Mouse (Mus musculus) T-cell, adult 2 months (primary cell): Measurements from ENCODE around the gene Gm20696.

ENCODE experiments used
- DNase-seq: peaks from one replicate; pipeline ENCODE4 v3.0.0; 2022; ENCODE audit warnings: low spot score

Gm20696 gene

GRCm38 (mm10) chr6:99260941-99261736 is 405.5 kb downstream of the Gm20696 start:
- DNase-seq: peak; percentile 81

- DNase-seq: peak; percentile 31
Measured at GRCm38 (mm10) chr6:99258346-99258745, 408.3 kb downstream of the Gm20696 start.

- DNase-seq: peak; percentile 71
Measured at GRCm38 (mm10) chr6:99257676-99258075, 408.9 kb downstream of the Gm20696 start.

- DNase-seq: no peak
Measured at GRCm38 (mm10) chr6:99253331-99253730, 413.3 kb downstream of the Gm20696 start.

GRCm38 (mm10) chr6:99252816-99253215 is 413.8 kb downstream of the Gm20696 start:
- DNase-seq: no peak

- peak; percentile 48 for DNase-seq
Measured at GRCm38 (mm10) chr6:99251924-99252323, 414.7 kb downstream of the Gm20696 start.

- DNase-seq: no peak
Measured at GRCm38 (mm10) chr6:99251222-99251621, 415.4 kb downstream of the Gm20696 start.

- no peak for DNase-seq
Measured at GRCm38 (mm10) chr6:99249496-99250030, 417.0 kb downstream of the Gm20696 start.

- DNase-seq: no peak
Measured at GRCm38 (mm10) chr6:99248396-99248795, 418.2 kb downstream of the Gm20696 start.

GRCm38 (mm10) chr6:99241625-99242395 is 424.8 kb downstream of the Gm20696 start:
- DNase-seq: peak; percentile 62

- no peak for DNase-seq
Measured at GRCm38 (mm10) chr6:99240764-99241163, 425.8 kb downstream of the Gm20696 start.

GRCm38 (mm10) chr6:99235588-99235987 is 431.0 kb downstream of the Gm20696 start:
- no peak for DNase-seq

- no peak for DNase-seq
Measured at GRCm38 (mm10) chr6:99233411-99233810, 433.2 kb downstream of the Gm20696 start.

GRCm38 (mm10) chr6:99228336-99228870 is 438.2 kb downstream of the Gm20696 start:
- no peak for DNase-seq

- DNase-seq: no peak
Measured at GRCm38 (mm10) chr6:99221147-99221546, 445.4 kb downstream of the Gm20696 start.

GRCm38 (mm10) chr6:99220472-99220871 is 446.1 kb downstream of the Gm20696 start:
- DNase-seq: peak; percentile 25

GRCm38 (mm10) chr6:99217846-99218245 is 448.8 kb downstream of the Gm20696 start:
- no peak for DNase-seq

GRCm38 (mm10) chr6:99217155-99217554 is 449.4 kb downstream of the Gm20696 start:
- no peak for DNase-seq

GRCm38 (mm10) chr6:99212461-99212860 is 454.1 kb downstream of the Gm20696 start:
- DNase-seq: no peak

GRCm38 (mm10) chr6:99211663-99212333 is 454.8 kb downstream of the Gm20696 start:
- no peak for DNase-seq

- no peak for DNase-seq
Measured at GRCm38 (mm10) chr6:99210161-99210560, 456.4 kb downstream of the Gm20696 start.
